Mouse (Mus musculus): ENCODE measurements at regions not wholly inside any gene's neighbourhood (a gene's known extent, or its start where the extent isn't known, plus 50 kb on each side); places are given as distances from the start of the nearest gene placed in this dataset.

DNA sequence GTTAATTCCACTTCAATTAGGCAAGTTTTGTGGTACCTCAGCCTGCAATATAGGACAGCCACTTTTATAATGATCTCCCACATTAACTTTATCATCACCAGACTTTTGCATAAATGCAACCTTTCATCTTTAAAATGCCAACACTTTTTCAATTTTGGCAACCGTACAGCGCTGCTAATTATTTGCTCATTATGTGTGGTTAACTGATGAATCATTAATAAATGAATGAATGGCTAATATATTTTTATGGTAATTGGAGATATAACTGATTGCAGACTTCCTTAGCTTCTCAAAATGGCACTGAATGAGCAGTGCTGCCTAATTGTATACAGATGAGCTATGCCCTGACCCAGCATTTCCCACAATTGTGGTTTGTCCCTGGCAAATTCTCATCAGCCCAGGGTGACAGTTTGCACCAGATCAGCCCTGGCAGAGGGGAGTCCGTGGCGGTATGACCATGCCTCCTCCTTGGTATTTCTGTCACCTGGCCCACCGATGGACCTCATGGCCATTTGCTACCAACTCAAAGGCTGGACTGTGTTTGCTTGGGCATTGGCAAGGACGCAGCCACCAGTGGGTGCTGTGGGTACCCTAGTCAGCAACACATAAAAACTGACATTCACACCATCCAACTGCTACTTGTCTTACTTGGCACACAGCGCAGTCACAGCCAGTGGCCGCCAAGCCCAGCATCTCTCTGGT lies 173.7 kb upstream of the Lmo4 start:
- no peak for DNase-seq (ENCODE audit: low spot score in 2 of 2)

DNA sequence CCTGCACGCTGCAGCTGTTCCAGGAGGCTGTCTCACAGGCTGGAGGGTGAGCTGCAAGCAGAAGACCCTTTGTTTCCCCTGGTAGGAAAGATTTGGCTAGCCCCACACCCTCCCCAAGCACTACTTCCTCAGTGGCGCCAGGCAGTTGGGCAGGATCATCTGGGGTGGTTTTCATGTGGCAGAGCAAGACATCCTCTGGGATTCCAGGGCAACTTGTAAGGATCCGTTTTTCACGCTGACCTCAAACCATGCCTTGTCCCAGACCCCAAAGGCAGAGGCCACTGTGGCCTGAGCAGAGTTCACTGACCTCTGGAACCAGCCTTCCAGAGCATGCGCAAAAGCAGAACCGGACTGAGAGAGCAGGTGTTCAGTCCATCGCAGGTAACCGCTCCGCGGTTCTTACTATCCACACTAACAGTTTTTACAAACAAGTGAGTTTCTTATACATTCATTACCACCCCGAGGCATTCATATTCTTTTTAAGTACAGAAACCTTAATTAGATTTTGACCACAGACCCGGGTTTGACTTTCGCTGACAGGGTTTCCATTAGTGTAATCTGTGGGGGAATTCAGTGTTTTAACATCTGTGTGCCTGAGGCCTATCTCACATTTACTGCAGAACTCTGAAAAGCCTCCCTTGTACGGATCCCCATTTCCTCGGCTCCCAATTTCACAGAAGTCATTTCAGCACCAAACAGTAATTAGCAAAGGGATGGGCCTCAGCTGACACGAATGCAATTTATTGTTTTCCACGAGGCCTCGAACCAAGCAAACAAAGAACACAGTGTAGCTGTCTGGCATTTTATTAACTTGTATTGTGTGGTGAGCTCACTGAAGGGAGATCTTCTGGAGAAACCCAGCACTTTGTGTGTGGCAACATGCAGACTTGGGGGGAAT lies 172.9 kb upstream of the Lmo4 start:
- no peak for DNase-seq (ENCODE audit: low spot score in 2 of 2)

DNA sequence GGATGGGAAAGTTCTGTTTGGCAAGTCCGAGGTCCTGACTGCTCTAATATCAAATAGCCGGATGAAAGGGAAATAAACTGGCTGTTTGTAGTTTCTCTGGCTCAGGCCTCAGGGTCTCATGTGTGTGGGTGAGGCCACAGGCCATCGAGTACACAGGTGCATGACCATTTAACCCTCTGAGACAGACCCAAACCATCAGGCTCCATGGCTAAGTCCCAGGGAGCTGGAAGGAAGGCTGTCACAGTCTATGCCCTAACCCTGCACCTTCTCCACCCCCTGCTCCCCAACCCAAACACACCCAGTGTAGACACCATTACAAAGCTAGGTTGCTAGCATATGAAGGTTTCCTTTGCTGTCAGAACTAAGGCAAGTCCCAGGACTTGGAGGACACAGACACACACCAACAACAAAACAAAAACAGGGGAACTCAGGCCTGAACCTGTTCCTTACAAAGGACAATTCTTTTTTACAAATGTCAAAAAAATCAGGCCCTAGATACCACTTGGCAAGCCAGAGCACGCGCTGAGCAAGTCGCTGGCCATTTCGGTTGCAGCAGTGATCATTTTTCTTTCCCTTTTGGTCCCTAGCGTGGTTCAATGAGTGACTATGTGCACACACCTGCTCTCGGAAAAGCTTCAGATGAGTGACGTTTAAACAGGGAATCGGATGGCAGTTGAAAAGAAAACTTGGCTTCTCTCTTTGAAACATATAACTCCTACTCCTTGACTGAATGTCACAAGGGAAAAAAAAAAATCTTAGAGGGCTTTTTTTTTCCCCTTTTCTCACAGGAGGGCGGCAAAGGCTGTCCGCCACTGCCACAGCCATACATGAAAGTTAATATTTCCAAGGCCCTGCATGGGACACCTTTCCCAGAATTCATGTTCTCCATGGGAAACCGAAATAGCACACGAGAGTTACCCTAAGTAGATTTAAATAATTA lies 171.7 kb upstream of the Lmo4 start:
- no peak for DNase-seq (ENCODE audit: low spot score in 2 of 2)

DNA sequence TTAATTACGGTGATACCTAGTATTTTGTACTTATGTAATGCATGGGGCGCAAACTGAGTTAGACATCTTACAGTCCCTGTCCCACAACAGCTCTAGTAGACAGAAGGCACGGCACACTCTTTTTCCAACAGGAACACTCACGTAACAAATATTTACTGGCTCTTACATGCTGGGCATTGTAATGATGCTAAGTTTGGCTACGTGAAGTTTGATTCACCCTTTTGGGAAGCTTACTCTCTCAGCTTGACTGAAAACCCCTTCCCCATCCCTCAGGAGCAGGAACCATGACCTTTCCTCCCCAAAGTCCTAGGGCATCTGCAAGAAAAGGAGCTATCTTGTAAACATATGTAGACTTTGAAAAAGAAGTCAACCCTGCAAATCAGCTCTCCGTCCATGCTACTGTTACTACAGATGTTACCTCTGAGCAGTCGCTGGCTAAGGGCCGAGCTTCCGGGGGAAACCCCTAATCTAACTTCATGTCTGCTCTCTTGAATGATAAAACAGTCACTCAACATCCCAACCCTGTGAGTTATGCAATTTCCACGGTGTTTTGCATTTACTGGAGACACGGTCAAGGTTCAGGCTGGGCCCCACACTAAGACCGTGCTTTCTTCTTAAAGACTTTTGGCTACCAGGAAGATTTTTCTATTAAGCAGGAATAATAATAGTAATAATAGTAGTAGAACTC lies 170.8 kb upstream of the Lmo4 start:
- no peak for DNase-seq (ENCODE audit: low spot score in 2 of 2)

DNA sequence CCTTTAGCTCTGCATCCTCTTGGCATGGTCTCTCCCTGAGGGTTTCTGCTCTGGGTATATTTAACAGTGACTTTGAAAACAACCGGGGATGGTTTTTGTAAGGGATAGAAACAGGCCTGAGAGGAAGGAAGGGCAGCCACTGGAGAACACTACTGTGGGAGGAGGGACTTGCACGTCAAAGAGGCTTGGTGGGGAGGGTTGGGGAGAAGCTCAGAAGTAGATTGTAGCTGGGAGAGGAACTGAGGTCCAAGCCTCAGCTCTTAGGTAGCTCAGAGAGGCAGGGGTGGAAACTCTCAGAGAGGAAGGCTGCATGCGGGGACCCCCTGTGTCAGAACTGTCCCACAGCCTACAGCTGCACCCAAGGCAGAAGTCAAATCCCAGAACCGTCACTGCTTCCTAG lies 163.3 kb upstream of the Lmo4 start:
- no peak for DNase-seq (ENCODE audit: low spot score in 2 of 2)

DNA sequence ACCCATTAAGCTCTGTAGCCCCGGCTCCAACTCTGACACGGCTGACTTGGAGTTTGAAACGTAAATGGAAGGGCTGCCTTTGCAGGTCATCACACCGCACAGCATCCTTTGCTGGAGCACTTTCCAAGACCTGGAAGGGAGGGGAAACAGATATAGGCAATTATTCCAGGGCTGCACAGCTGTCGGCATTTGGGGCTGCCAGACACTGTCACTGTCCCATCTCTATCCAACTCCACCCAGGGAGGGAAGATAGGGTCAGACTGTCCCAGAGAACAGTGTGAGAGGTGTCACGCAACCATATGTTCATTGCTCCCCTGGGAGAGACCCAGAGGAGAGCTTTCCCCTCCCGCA lies 162.7 kb upstream of the Lmo4 start:
- no peak for DNase-seq (ENCODE audit: low spot score in 2 of 2)

DNA sequence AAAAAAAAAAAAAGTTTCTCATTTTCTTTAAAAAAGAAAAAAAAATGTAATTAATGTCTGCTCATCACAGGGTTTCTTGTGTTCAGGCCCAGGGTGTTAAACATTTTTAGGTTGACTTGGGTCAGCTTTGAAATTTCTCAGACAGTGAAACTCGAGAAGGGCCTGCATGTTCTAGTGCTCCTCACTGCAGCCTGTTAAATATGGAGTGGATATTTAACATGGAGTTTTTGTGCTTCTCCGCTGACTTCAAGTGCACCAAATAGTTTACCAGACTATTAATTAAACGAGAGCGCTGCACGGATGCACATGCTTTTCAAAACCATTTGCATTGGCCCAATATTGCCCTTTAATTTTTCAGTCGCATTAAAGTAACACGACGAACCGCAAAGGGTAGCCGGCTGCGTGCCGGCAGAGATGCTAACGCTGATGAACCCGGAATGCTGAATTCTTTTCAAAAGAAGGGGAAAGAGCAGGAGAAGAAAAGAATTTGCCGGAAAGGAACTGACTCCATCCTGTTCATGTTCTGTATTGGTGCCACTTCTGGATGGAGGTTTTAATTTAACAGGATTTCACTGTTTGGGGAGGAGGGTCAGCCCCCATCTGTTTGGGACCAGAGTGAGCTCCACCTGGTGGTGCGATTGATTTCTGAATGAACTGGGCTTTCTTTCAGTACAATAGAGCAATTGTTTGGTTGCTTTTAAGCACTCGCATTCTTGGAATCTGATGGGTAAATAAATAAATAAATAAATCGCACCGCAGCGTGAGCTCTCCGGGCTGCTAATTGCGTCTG lies 162.2 kb upstream of the Lmo4 start:
- DNase-seq (ENCODE audit: low spot score in 2 of 2), result no peak

DNA sequence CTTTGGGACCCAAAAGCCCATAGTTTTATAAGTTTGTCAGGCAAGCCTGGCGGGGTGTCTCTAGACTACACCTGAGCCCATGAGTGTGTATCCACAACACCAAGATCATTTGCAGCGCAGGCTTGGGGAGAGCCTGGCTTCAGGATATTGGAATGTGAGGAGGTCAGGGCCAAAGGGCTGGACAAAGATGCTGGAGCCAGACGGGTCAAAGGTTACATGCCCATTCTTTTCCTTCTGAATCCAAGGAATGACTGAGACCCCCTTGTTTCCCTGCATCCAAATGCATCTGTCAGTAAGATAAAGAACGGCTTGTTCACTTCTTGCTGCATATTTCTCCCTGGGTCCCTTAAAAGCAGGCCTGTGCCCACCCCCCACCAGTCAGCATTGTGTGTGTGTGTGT lies 160.9 kb upstream of the Lmo4 start:
- no peak for DNase-seq (ENCODE audit: low spot score in 2 of 2)

DNA sequence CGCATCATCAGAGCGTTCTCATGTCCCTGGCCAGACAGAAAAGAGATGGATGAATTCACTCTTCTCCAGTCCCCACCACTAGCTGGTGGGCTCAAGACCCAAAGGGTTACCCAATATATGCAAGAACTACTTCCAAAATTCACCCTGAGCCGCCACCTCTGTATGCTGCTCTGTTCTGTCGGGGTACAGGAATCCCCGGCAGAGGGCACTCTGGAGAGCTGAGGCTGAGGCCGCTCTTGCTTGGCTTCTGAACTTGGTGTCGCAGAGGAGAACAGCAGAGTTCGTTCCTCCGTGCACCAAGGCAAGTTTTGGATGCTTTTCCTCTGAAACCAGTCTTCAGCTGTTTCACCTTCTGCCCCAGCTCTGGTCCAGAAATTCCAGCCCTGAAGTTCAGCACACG lies 157.5 kb upstream of the Lmo4 start:
- DNase-seq (ENCODE audit: low spot score in 2 of 2), result peak in 1 of 2 experiments; percentile 13

DNA sequence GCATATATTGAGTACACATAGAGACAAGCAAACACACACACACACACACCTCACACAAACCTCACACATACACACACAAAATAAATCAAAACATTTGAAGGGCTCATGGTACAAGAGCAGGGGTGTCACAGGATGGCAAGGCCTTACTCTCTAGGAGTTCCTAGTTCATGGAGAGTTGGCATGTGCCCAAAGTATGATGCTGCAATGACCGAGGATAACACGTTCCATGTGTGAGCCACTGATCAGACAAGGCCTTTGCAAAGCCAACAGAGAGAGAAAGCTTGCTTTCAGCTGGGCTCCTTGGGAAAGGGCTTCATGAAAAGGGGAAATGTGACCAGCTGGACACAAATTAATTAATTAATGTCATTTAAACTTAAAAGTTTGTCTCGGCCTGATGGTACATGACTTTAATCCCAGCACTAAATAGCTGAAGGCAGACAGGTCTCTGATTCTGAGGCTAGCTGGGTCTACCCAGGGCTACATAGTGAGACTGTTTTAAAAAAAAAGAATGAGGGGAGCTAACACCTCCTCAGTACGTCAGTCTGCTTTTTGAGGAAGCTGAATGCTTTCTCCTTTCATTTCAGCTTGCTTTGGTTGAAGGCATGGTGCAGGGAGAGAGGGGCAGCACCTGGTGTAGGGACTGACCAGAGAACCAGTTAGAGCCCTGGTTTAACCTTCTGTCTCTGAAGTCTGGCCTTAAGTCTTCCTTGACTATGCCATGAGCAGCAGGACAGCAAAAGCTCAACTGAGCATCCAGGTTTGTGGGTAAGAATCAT lies 156.4 kb upstream of the Lmo4 start:
- no peak for DNase-seq (ENCODE audit: low spot score in 2 of 2)

DNA sequence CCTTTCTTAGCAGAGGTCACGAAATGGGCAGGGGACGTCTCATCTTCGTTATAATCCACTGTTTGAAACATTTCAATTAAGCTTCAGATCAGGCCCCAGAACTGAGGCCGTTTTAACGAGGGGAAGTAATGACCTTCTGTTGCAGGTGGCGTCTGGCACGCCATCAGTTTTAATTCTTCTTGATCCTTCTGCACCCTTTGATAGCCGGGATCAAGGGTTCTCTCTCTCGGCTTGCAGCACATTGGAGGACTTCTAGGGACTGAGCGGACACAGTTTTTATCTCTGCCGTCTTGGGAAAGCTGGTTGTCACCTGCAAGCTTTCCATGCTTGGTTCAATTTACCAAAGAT lies 151.9 kb upstream of the Lmo4 start:
- no peak for DNase-seq (ENCODE audit: low spot score in 2 of 2)

DNA sequence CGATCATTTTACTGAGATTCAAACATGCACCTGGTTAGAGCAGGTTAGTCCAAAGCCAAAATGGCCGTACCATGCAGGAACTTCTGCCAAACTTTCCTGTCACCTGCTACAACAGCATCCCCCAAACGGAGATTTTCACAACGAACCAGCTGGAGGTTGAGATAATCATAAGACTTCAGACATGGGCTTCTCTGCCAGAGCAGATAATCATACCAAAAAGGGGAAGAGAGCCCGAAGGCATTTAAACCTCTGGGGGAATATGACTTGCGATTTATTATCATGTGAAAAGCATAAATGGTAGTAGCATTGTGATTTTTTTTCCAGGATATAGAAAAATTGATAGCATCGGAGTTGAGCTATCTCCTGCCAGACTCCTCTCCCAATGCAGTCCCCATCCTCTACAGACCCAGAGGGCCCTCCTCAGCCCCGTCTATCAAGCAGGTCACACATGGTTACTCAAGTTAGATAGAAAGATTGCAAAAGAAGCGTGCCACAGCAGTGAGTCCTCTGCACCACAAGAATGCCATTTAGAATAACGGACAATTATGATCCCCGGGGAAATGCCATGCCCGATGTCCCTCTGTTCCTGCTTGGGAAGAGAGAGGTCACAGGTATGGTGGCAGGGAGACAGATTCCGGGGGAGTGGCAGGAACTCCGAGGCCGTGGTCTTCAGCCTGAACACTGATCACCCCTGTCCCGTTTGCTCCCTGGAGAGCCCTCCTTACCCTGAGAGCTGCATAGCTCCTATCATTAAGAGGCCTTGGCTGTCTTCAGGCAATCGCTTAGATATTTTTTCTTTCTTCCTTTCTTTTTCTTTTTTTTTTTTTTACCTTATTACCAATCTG lies 151.3 kb upstream of the Lmo4 start:
- no peak for DNase-seq (ENCODE audit: low spot score in 2 of 2)

DNA sequence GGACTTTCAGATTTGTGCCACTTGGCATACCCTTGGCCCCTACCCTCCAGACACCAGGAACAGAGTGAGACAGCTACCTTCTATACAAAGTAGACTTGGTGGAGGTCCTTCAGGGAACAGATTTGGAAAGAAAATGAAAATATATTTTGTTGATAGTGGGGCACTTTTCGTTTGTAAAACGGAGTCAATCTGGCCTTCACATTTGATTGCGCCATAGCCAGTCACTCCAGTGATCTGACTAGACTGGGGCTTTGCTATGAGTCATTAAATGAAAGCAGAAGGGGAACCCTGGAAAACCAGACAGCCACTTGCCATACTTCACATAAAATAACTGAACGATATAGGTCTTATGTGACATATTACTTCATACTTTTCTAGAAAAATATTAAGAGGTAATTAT lies 147.5 kb upstream of the Lmo4 start:
- DNase-seq (ENCODE audit: low spot score in 2 of 2), result no peak

DNA sequence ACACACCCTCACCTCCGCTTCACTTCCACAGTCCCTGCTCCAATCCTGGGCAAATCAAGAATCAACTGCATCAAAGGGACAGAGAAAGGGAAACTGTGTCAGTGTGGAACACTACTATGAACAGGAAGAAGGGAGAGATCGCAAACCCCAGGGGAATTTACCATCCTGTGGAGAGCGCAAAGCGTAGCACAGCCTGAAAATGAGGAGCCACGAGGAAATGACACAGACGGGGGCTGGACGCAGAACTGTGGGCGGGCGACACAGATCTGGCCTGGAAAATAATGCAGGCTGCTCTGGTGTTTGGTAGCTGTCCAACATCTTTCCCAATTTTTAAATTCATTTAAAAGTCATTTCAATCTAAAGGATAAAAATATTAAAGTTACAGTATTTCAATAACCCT lies 143.4 kb upstream of the Lmo4 start:
- DNase-seq (ENCODE audit: low spot score in 2 of 2), result no peak

DNA sequence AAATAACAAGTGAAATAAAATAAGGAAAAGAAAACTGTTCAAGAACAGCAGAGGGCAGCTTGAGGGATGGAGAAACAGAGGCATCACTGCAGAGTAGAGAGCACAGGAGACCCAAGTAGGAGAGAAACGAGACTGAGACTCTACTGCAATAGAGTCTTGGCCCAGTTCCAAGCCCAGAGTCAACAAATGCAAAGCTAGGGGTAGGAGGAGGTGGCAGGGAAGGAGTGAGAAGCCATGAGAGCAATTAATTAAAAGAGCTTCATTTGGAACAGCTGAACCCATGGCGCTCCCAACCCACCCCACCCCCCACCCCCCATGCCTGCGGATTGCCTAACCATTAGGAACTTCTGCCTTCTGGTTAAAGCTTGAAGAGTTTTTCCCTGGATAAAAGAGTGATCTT lies 130.2 kb upstream of the Lmo4 start:
- DNase-seq (ENCODE audit: low spot score in 2 of 2), result no peak

DNA sequence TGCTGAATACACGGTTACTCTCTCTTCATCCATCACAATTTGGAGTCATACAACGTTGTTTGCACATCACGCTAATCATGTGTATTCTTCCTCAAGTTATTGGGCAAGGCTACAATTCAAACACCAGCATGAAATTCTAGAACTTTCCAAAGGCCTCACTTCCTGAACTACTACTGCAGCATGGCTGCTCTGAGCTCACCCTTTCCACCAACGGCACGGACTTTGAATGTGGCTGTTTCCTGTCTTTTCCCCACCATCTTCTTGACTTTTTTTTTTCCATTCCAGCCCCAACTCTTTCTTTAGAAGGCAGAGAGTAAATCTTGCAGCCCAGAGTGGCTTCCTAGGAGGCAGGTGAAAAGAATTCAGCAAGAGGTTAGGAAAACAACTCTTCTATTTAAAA lies 129.2 kb upstream of the Lmo4 start:
- no peak for DNase-seq (ENCODE audit: low spot score in 2 of 2)

DNA sequence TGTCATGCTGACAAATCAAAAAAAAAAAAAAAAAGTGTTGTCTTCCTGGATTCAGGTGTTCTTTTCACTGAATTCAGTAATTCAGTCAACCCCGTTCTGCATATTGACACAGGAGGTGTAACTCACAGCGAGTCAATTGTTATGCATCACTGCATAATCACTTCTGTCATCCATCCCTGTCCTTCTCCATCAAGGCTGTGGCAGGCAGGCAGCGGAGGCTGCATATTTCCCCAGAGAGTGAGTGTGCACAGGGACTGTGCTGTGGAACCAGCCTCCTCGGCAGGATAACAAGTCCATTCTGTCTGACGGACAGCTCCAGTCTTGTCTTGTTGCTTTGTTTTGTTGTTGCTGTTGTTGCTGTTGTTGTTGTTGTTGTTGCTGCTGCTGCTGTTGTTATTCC lies 127.3 kb upstream of the Lmo4 start:
- no peak for DNase-seq (ENCODE audit: low spot score in 2 of 2)

DNA sequence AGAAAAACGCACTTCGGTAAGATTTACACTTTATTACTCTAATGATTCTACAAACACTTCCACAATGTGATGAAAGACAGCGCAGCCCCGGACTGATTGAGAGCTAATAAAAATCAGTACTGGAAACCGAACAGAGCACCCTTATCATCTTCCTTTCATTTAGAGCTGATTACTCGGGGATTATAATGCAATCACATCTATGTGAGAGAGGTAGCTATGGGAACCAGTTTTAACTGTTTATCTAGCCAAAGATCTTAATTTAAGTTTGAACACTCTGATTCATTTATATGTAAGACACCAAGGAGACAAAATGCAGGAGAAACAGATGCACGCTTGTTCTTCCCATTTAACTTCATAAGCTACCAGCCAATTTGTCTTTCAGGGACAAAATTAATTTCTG lies 124.1 kb upstream of the Lmo4 start:
- DNase-seq (ENCODE audit: low spot score in 2 of 2), result no peak

DNA sequence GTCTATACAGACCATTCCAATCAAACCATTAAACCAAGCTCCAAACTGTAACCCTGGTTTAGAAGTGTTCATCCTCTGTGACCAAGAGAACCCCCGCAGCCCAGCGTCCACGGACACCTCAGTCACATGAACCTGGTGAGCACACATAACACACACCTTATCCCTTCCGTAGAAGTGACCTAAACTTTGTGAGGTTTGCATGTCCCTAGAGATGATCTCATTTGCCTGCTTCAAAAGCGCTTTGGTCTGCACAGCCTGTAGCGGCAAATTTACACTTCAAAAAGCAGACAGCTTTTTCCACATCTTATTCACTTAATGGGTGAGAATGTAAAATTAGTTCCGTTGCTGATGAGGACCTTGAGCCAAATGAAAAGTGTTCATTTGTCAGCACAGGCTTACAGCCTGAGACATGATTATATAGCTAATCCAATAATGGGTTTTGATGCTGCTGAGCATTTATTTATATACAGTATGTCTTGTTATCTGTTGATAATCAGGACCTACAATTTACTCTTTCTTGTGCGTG lies 122.3 kb upstream of the Lmo4 start:
- DNase-seq (ENCODE audit: low spot score in 2 of 2), result no peak
